Mouse (Mus musculus) C2C12 (cell line): ENCODE data around the gene Hsd3b1.

ENCODE experiments used
- CTCF ChIP-seq: IDR thresholded peaks from one replicate; pipeline ENCODE4 v1.5.1; 2011; ENCODE audit not compliant: control insufficient read depth, insufficient read depth, insufficient read length
- MYOG ChIP-seq: IDR thresholded peaks from one replicate; pipeline ENCODE4 v1.6.1; 2011; ENCODE audit not compliant: control insufficient read depth, insufficient read length; ENCODE audit errors: extremely low read depth

- no peak for TF ChIP-seq CTCF
- no peak for TF ChIP-seq MYOG
These were observed 30.8 kb upstream of the Hsd3b1 start for GRCm38 (mm10) chr3:98890430-98890829.
